22 mouse cellular contexts compared by ENCODE assay signal in genomic region chr2:132272694-132273389, GRCm38 (mm10). TPM values are rescaled to one million over a fixed set of nuclear protein-coding genes. Genes with fewer than 3 reads are reported as not detected.
DNase-seq lines count a peak whose midpoint lies in the region; ATAC-seq and TF ChIP-seq lines count a peak whose summit lies in the region.
"Had no signal": no experiment of that assay in that cellular context is flagged by ENCODE, and none has a peak within 500 bp of the region (broad histone marks: within the 10 kb centered on the region; RNA-seq: fewer than 3 reads in every experiment).

No protein-coding gene starts in this region.

- H3K9me3 ChIP-seq in liver, embryonic 16.5 days (replicated peaks; ENCODE audit: control insufficient read depth, low read length) = no peaks in the 10 kb centered on the region
- no peaks in the 10 kb centered on the region for H3K9me3 ChIP-seq in liver, postnatal 0 days (ENCODE audit: low read length)
- H3K9me3 ChIP-seq in midbrain, embryonic 11.5 days (ENCODE audit: control insufficient read depth, low read length) = no peaks in the 10 kb centered on the region
- H3K9me3 ChIP-seq in midbrain, embryonic 10.5 days (replicated peaks) = no peaks in the 10 kb centered on the region
- H3K9me3 ChIP-seq: embryonic facial prominence, embryonic 15.5 days; forebrain, embryonic 10.5 days; heart, embryonic 10.5 days; heart, embryonic 15.5 days; hindbrain, embryonic 10.5 days had no signal

- 37% methylated on average over 6 of the region's 6 CpGs for WGBS in liver, embryonic 16.5 days (ENCODE audit: insufficient replicate concordance)
- 29% methylated on average over 6 of the region's 6 CpGs for WGBS in liver, postnatal 0 days (ENCODE audit: insufficient replicate concordance)
- WGBS in midbrain, embryonic 11.5 days = 82% methylated on average over 6 of the region's 6 CpGs
- WGBS in midbrain, embryonic 10.5 days = 81% methylated on average over 6 of the region's 6 CpGs

- intact Hi-C loops in left cerebral cortex, postnatal 36 days (cut with DNase I) = no loop called here

- TF ChIP-seq EP300 in liver, postnatal 0 days (IDR thresholded peaks at IDR 0.05; ENCODE audit: low read depth) = no peak

- peak; percentile 22; the same call in 1 of the 2 replicates for ATAC-seq in liver, embryonic 16.5 days (ENCODE audit: low read depth)
- ATAC-seq in liver, postnatal 0 days = no peak
- ATAC-seq in midbrain, embryonic 11.5 days (ENCODE audit: low FRiP score) = no peak
- ATAC-seq: activated CD4-positive, CD25-positive, alpha-beta regulatory T cell, adult 4 months; forebrain, embryonic 14.5 days had no signal

- no peak for TF ChIP-seq CTCF in liver, postnatal 0 days (IDR thresholded peaks at IDR 0.05; ENCODE audit: low read depth)

- H3K4me2 ChIP-seq in liver, embryonic 16.5 days (ENCODE audit: low read depth, low read length) = no peak overlapping the region
- no peak overlapping the region for H3K4me2 ChIP-seq in liver, postnatal 0 days (ENCODE audit: low read depth, low read length)
- no peak overlapping the region for H3K4me2 ChIP-seq in midbrain, embryonic 11.5 days
- H3K4me2 ChIP-seq: embryonic facial prominence, embryonic 15.5 days; heart, embryonic 15.5 days; hindbrain, embryonic 14.5 days had no signal

- H3K27ac ChIP-seq in liver, embryonic 16.5 days (ENCODE audit: low read length) = no peak overlapping the region
- no peak overlapping the region for H3K27ac ChIP-seq in liver, postnatal 0 days (ENCODE audit: low read depth)
- no peak overlapping the region for H3K27ac ChIP-seq in midbrain, embryonic 11.5 days (ENCODE audit: low read depth, low read length)
- H3K27ac ChIP-seq in midbrain, embryonic 10.5 days (replicated peaks) = no peak overlapping the region
- H3K27ac ChIP-seq: embryonic facial prominence, embryonic 15.5 days; forebrain, embryonic 10.5 days; gastrocnemius, adult 2 months; heart, embryonic 10.5 days; heart, embryonic 15.5 days; hindbrain, embryonic 10.5 days; hindbrain, embryonic 14.5 days had no signal

- no peaks in the 10 kb centered on the region for H3K36me3 ChIP-seq in liver, embryonic 16.5 days (ENCODE audit: control insufficient read depth, insufficient read depth)
- no peaks in the 10 kb centered on the region for H3K36me3 ChIP-seq in liver, postnatal 0 days (replicated peaks; ENCODE audit: insufficient read depth, low read length)
- no peaks in the 10 kb centered on the region for H3K36me3 ChIP-seq in midbrain, embryonic 11.5 days (ENCODE audit: control insufficient read depth, insufficient read depth, low read length)
- H3K36me3 ChIP-seq in midbrain, embryonic 10.5 days = peaks cover 7% of the 10 kb centered on the region
- H3K36me3 ChIP-seq: embryonic facial prominence, embryonic 15.5 days; heart, embryonic 10.5 days; heart, embryonic 15.5 days had no signal

- H3K4me1 ChIP-seq in liver, embryonic 16.5 days (ENCODE audit: control insufficient read depth, low read depth, low read length) = peaks cover 15% of the 10 kb centered on the region
- H3K4me1 ChIP-seq in liver, postnatal 0 days (ENCODE audit: insufficient read depth) = peaks cover 29% of the 10 kb centered on the region
- H3K4me1 ChIP-seq in midbrain, embryonic 11.5 days (ENCODE audit: control insufficient read depth, insufficient read depth, low read length) = no peaks in the 10 kb centered on the region
- H3K4me1 ChIP-seq in midbrain, embryonic 10.5 days = no peaks in the 10 kb centered on the region
- H3K4me1 ChIP-seq: embryonic facial prominence, embryonic 15.5 days had no signal

- H3K27me3 ChIP-seq in liver, embryonic 16.5 days (ENCODE audit: control insufficient read depth, insufficient read depth, low read depth, low read length) = no peaks in the 10 kb centered on the region
- no peaks in the 10 kb centered on the region for H3K27me3 ChIP-seq in liver, postnatal 0 days (ENCODE audit: insufficient read depth, low read length)
- H3K27me3 ChIP-seq in midbrain, embryonic 11.5 days (ENCODE audit: control insufficient read depth, insufficient read depth, low read length) = no peaks in the 10 kb centered on the region
- H3K27me3 ChIP-seq in midbrain, embryonic 10.5 days (ENCODE audit: low read depth, poor library complexity, severe bottlenecking) = no peaks in the 10 kb centered on the region
- H3K27me3 ChIP-seq: embryonic facial prominence, embryonic 15.5 days; heart, embryonic 15.5 days had no signal

- DNase-seq in heart, adult 11 months = peak; percentile 78
- DNase-seq in heart, adult 18-20 months = no peak
- no peak for DNase-seq in liver, postnatal 0 days
- peak; percentile 62 for DNase-seq in midbrain, embryonic 11.5 days (ENCODE audit: low spot score, missing footprints)
- DNase-seq in midbrain, embryonic 10.5 days (ENCODE audit: low spot score) = no peak
- no peak for DNase-seq in left cerebral cortex, postnatal 36 days (ENCODE audit: low spot score in 2 of 2)
- DNase-seq: adrenal gland, postnatal 14 days; cerebellum, adult 18-20 months; cerebellum, postnatal 14 days; embryo, embryonic 11 days; gastrocnemius, adult 2 months; gastrocnemius, postnatal 25 days had no signal

- no peak overlapping the region for H3K4me3 ChIP-seq in liver, embryonic 16.5 days (ENCODE audit: low read depth, low read length)
- H3K4me3 ChIP-seq in liver, postnatal 0 days (ENCODE audit: low read depth, low read length) = no peak overlapping the region
- no peak overlapping the region for H3K4me3 ChIP-seq in midbrain, embryonic 11.5 days (ENCODE audit: low read depth, low read length)
- no peak overlapping the region for H3K4me3 ChIP-seq in midbrain, embryonic 10.5 days
- H3K4me3 ChIP-seq: embryonic facial prominence, embryonic 15.5 days; erythroblast, embryonic 14.5 days; forebrain, embryonic 10.5 days; gastrocnemius, adult 2 months; heart, embryonic 10.5 days; heart, embryonic 15.5 days; hindbrain, embryonic 10.5 days had no signal

- no peak overlapping the region for H3K9ac ChIP-seq in liver, embryonic 16.5 days (ENCODE audit: low read depth, low read length)
- H3K9ac ChIP-seq in liver, postnatal 0 days (replicated peaks) = no peak overlapping the region
- no peak overlapping the region for H3K9ac ChIP-seq in midbrain, embryonic 11.5 days (ENCODE audit: low read length)
- H3K9ac ChIP-seq: embryonic facial prominence, embryonic 15.5 days; heart, embryonic 15.5 days; hindbrain, embryonic 14.5 days had no signal

RNA-seq across cellular contexts. Expression of gene Cds2, which starts 9.9 kb away (rescaled TPM):
- total RNA-seq in heart, adult 18-20 months (2021) = 10 to 100 TPM; 81.6 to 88.8 TPM
- polyA plus RNA-seq in liver, embryonic 16.5 days (2015; fragmentation: Nextera tagmentation; extraction: Ambion mirVana) = 8.2 and 9.0 TPM in 2 replicates
- 7.9 and 10.5 TPM in 2 replicates for polyA plus RNA-seq in liver, postnatal 0 days (2015; fragmentation: Nextera tagmentation; extraction: Ambion mirVana)
- polyA plus RNA-seq in midbrain, embryonic 11.5 days (2014; fragmentation: Nextera tagmentation; extraction: Ambion mirVana) = 25.6 and 30.7 TPM in 2 replicates
- polyA plus RNA-seq in midbrain, embryonic 10.5 days (2016; fragmentation: Nextera tagmentation; extraction: Ambion mirVana) = 21.4 and 22.7 TPM in 2 replicates
- 100 to 1,000 TPM; 245 to 264 TPM for total RNA-seq in left cerebral cortex, postnatal 36 days (2021)

RNA-seq across cellular contexts. Expression of gene Pcna, which starts 19.7 kb away (rescaled TPM):
- total RNA-seq in heart, adult 18-20 months (2021) = 10 to 100 TPM; 40.6 to 41.8 TPM
- 202 and 255 TPM in 2 replicates for polyA plus RNA-seq in liver, embryonic 16.5 days (2015; fragmentation: Nextera tagmentation; extraction: Ambion mirVana)
- 148 and 158 TPM in 2 replicates for polyA plus RNA-seq in liver, postnatal 0 days (2015; fragmentation: Nextera tagmentation; extraction: Ambion mirVana)
- 405 and 408 TPM in 2 replicates for polyA plus RNA-seq in midbrain, embryonic 11.5 days (2014; fragmentation: Nextera tagmentation; extraction: Ambion mirVana)
- polyA plus RNA-seq in midbrain, embryonic 10.5 days (2016; fragmentation: Nextera tagmentation; extraction: Ambion mirVana) = 383 and 428 TPM in 2 replicates
- total RNA-seq in left cerebral cortex, postnatal 36 days (2021) = 10 to 100 TPM; 41.0 to 49.3 TPM

RNA-seq across cellular contexts. Expression of gene Tmem230, which starts 25.2 kb away (rescaled TPM):
- total RNA-seq in heart, adult 18-20 months (2021) = 10 to 100 TPM; 24.7 to 26.9 TPM
- 14.8 and 15.0 TPM in 2 replicates for polyA plus RNA-seq in liver, embryonic 16.5 days (2015; fragmentation: Nextera tagmentation; extraction: Ambion mirVana)
- polyA plus RNA-seq in liver, postnatal 0 days (2015; fragmentation: Nextera tagmentation; extraction: Ambion mirVana) = 19.1 and 20.9 TPM in 2 replicates
- polyA plus RNA-seq in midbrain, embryonic 11.5 days (2014; fragmentation: Nextera tagmentation; extraction: Ambion mirVana) = 54.2 and 57.1 TPM in 2 replicates
- polyA plus RNA-seq in midbrain, embryonic 10.5 days (2016; fragmentation: Nextera tagmentation; extraction: Ambion mirVana) = 40.3 and 47.6 TPM in 2 replicates
- 10 to 100 TPM; 29.5 to 34.9 TPM for total RNA-seq in left cerebral cortex, postnatal 36 days (2021)

Comparison
In these comparisons a context has a peak if more than half of its experiments do, and no peak if none do; other contexts are left out.
1. DNase-seq: peak in heart, adult 11 months (single experiment) and midbrain, embryonic 11.5 days (single experiment); none in heart, adult 18-20 months (0 of 2), liver, postnatal 0 days (single experiment), midbrain, embryonic 10.5 days (single experiment) and left cerebral cortex, postnatal 36 days (0 of 2).